Mouse (Mus musculus) spleen, postnatal 36 days (tissue): ENCODE measurements around the gene Usp8.

Source experiments
- DNase-seq, 2 experiments: peaks; one replicate each; pipeline ENCODE4 v3.0.0; 2022; ENCODE audit warnings: low spot score in 2 of 2, mixed read lengths in 1 of 2

Usp8 gene

DNA sequence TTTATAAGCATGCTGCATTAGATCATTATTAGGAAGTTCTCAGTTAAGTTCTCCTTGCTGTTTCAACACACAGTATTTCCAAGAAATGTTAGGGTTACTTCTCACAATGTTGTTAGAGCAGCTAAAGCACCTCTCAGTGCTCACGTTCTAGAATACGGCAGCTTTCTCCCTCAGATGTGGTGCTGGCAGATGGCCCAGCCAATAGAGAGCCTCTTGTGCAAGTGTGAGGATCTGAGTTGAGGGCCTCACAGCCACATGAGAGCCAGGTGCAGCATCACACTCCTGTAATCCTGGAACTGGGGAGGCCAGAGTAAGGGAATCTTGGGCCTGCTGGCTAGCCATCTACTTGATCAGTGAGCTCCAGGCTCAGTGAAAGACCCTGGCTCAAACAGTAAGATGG lies 33.2 kb downstream of the Usp8 start:
- DNase-seq: no peak

DNA sequence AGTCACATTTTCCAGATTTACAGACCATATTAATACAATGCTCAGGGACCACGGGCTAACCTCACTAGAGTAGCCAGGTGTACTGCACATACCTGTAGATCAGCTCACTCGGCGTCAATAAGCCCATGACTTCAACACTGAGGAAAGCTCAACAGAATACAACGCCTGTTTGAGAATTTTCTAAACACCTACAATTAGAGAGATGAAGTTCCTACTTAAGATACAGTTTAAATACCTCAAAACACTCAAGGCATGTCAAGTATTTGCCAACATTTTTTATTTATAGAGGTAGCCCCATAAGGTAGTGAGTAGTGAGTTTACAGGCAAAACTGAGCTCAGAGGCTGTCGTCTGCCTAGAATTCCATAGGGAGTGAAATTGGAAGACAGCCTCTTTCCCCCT lies 36.3 kb downstream of the Usp8 start:
- no peak for DNase-seq

DNA sequence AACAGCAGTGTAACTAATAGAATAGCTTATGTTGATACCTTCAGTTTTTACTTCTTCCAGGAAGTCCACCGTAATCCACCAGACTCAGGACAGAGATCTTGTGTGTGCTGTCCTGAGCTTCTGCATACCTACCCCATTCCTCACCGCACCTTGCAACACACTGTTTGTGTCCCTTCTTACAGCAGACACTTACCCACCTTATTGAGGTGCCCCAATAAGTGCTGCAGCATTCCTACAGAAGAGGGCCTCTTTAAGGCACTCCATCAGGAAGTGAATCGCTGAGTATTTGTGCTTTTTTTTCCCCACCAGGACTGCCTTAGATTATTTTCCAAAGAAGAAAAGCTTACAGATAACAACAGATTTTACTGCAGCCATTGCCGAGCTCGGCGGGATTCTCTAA lies 48.5 kb downstream of the Usp8 start:
- no peak for DNase-seq

DNA sequence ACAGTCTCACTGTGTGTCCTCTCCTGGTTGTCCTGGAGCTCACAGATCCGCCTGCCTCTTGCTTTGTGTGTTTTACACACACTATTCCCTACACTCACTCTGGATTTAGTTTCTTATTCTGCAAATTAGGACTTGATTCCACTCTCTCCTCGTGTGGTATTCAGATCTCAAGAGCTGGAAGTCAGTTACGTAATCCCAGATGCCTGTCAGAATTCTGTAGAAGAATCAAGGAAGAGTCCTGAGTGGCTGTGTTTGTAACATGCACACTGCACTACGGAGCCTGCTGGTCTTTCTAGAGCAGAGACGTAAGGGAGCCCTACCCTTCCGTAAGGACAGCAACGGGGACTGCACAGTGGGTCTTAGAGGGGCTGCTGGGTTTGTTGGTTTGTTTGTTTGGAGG lies 52.2 kb downstream of the Usp8 start:
- no peak for DNase-seq

DNA sequence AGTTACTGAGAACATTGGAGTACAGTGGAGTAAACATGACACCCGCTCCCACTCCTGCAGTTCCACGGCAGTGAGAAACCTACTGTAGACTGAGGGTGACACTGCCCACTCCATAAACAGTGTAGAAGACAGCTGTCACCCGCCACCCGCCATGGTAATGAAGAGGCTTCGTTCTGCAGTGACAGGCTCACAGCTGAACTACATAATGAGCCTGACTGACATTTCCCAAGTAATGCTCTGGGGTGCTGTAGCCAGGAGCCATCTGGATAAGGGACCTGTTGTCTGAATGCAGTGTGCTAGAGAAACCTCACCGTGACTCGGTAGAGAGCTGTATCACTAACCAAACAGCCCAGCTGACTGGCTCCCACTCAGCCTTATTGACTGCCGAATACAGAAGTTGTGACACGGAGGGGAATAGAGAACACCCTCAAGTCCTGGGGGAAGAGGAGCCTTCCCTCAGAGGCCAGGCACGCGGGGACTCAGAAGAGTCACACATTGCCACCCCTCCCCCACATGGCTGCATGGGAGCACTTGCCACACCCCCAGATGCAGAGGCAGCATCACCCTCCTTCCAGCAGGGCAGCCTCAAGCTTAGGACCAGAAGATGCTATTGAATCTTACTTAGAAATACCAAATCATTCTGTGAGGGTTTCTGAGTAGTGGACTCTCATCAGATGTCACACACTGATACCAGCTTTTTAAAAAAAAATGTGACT lies 58.9 kb downstream of the Usp8 start:
- DNase-seq: no peak

DNA sequence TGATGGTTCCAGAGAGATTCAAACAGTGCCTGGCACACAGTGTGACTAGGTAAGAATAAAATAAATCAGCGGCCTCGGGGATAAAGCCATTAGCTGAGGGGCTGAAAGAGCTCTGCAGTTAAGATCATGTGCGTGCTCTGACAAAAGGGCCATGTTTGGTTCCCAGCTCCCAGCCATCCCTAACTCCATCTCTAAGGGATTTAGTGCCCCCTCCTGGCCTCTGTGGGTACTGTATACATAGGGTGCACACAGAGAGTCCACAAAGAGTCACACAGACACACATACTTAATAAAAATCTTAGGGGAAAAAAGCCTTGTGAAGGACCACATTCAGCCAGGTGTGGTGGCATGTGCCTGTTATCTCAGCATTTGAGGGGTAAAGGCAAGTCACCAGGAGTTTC lies 60.5 kb downstream of the Usp8 start:
- DNase-seq: no peak

DNA sequence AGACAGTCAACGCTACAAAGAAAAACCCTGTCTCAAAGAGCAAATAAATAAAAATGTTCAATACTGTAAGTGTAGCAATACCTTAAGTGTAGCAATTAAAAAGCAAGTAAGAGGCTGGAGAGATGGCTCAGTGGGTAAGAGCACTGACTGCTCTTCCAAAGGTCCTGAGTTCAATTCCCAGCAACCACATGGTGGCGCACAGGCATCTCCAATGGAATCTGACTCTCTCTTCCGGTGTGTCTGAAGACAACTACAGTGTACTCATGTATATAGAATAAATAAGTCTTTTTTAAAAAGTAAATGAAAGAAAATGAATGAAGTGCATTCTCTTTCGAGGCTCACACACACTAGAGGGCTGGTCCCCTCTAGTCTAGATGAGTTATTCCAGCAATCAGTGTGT lies 61.1 kb downstream of the Usp8 start:
- no peak for DNase-seq

DNA sequence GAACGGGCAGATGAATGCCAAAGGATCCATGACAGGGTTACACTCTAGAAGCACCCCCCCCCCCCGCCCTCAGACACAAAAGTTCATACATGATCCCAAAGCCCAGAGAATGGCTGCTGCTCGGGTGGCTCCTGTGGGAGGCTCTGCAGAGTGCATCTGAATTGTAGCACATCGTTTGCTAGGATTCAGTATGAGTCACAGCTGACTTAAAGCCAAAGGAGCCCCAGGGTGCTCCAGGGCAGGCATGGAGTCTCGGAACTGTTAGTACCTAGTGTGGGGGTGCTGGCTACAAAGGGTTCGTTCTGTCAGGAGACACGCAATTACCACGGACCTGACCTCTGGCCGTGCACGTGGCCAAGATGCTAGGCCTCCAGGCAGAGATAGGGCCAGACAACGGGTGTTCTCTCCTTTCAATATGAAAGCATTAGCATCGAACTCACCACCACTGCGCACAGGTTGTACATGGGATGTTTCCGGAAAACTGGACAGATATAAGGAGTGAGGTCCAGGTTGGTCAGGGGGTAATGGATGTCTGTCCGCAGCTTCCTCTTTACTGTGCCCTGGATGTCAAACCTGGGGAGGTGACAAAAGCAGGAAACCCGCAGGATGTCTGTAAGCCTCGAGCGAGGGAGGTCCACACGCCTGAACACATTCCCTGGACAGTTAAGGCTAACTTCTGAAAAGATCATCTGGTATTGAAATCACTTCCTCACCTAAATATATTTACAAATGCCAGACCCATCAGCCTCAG lies 62.5 kb downstream of the Usp8 start:
- no peak for DNase-seq

DNA sequence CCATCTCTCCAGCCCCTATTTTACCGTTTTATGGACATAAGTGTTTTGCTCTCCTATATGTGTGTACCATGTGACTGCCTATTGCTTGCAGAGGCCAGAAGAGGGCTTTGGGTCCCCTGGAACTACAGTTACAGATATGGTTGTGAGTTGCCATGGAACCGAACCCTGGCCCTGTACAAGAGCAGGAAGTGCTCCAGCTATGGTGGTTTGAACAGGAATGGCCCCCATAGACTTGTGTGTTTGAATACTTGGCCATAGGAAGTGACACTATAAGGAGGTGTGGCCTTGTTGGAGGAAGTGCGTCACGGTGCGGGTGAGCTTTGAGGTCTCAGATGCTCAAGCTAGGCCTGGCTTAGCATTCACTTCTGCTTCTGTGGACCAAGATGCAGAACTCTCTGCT lies 65.1 kb downstream of the Usp8 start:
- no peak for DNase-seq

DNA sequence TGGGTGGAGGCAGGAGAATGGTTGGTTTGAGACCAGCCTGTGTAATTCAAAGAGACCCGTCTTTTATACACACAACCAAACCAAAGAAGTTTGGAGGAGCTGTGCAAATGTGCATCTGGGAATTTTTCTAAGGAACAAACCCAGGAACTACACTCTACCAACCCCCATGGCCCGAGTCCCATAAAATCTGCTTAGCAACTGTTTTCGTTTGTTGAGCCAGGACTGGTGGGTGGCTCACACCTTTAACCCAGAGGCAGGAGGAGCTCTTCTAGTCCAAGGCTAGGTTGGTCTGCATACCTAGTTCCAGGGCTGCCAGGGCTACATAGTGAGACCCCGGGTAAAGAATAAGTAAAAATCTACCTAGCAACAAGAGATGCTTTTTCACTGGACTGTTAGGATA lies 68.8 kb downstream of the Usp8 start:
- no peak for DNase-seq

DNA sequence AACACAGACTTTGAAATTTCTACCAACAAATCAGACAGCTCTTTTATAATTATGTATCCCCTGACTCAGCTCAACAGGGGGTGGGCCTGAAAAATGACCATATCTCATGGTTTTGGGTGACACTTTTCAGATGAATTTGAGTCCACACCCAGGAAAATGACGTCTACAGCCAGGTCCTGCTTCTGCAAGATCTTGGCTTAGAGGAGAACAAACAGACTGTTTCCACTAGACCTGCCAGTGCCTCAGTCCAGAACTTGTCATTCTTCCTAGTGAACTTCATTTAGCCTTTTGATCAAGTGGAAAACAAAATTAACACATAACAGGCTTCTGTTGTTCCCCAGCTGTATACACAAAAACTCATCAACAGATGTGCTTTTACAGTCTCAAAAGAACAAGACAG lies 69.3 kb downstream of the Usp8 start:
- DNase-seq: no peak

DNA sequence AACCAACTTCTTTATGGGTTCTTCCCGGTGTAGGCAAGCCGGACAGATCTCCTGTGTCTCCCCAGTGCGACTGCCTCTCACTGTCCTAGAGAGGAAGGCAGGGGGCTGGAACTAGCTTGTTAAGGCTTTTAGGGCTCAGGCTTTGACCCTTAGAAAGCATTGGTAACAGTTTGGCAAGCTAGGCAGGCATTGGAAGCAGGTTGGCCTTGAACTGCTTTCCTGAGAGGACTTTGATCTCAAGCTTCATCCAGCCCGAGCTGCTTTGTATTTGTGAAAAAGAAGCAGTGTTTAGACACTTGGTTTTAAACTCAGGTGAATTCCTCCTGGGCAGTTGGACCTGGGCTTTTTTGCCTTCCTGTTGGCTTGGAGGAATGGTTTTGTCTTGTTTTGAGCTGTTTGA lies 71.7 kb downstream of the Usp8 start:
- DNase-seq: no peak

DNA sequence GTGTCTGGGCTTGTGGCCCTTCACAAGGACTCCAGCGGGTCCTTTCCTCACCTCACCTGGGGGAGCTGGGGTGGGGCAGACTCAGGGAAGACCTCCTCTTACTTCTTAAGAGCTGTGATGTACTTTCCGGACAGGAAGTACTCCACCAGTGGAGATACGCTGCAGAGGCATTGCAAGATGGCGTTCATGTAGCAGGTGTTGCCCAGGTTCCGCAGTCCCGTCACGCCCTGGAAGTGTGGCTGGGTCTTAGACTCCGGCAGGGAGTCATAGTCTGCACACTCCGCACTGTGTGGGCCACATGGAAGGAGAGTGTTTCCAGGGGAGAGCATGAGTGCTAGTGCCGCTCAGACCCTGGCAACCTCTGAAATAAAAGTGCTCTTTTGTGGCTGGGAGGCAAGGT lies 73.2 kb downstream of the Usp8 start:
- no peak for DNase-seq

DNA sequence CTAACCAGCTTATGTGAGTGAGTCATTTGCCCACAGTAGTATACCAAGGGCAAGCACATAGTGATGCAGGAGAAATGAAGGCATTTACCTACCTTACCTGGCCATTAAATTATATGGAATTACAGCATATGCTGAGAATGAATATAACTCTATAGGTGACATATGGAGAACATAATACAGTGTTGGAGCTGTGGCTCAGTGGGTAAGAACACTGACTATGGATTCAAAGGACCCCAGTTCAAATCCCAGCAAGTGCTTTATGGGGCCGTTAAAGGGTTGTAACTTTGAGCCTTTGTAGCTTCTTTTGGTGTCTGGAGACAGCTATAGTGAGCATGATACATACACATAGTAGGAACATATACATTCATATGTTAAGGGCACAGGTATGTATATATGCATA lies 74.3 kb downstream of the Usp8 start:
- no peak for DNase-seq

DNA sequence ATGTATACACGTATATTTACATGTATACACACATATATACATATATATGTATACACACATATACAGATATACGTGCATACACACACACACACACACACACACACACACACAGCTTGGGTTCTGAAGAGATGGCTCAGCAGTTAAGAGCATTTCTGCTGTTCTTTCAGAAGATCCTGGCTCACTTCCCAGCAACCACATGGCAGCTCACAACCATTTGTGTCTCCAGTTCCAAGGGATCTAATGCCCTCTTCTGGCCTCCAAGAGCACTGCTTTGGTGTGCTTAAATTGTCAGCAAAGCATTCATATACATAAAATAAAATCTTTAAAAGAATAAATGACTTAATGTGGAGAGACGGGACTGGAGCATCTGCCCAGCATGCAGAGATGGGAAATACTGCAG lies 75.3 kb downstream of the Usp8 start:
- peak in 1 of 2 experiments; percentile 11 for DNase-seq

DNA sequence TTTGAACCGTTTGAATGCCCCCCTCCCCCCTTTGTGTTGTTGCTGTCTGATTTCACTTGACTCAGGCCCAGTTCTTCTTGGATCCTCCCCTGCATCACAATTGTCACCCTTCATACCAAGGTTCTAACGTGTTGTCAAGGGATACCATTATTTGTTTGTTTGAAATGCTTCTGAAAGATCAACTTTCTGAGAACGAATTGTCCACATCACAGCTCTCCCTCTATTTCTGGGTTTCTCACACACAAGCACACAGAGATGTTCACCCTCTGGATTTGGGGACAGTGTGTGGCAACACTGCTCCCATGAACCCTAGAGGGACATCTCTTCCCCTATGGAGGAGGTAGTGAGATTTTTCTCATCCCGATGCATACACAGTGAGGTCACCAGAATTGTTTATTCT lies 76.2 kb downstream of the Usp8 start, which contains the start of gene Usp50:
Usp50 (minus strand) TSS at position 101 of the 400 bp plus-strand sequence.
- DNase-seq: no peak

DNA sequence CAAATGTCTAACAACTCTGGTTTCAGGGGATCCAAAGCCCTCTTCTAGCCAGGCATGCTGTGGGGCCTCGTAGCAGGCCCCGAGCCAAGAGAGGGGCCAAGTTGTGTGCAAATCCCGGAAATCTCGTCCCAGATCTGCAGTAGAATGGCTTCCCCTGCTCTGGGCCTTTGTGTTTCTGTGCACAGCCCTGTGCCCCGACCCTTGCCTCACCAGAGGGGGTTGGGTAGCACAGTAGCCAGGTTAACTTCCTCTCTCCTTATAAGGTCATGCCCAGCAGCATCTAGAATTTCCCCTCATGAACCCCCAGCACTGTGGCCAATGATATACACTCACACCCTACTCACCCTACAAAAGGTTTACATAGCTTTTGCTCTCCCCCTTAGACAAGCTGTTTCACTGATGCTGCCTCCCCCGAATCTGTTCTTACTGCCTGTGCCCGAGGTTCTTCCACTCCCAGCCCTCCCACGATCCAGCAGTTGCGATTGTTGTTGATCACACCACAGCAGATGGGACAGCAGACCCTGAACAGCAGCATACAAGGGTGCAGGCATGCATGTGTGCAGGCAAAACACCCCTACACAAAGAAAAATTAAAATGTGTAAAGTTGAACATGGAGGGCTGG lies 80.7 kb downstream of the Usp8 start:
- no peak for DNase-seq

DNA sequence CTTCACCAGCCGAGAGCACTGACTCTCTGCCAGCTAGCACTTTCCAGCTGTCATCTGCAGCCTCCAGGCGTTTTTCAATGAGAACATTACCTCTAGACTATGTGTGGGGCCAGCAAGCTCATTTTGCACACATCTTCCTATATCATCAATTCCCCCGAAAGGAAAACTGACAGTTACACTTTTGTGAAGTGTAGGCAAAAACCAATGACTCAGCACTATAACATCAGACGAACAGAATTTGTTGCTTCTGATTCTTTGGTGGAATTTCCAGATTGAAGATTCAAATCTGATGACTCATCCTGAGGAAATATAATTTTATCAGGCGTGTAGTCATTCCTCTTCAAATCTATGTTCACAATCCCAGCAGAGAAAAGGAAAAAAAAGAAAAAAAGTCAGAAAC lies 85.5 kb downstream of the Usp8 start:
- DNase-seq: no peak

DNA sequence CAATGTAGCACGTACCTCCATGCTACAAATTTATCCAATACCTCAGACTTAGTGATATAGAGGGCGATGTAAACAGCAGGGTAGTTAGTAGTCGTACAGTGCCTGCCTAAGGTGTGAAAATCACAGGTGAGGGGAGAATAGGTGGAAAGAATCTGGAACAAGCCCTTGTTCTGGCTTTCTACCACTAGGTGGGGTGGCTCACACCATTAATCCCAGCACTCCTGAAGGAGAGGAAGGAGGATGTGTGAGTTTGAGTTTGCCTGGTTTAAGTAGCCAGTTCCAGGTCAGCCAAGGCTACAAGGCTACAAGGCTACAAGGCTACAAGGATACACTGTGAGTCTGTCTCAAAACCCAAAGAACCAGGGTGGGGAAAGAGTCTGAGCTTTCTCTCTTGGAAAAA lies 88.6 kb downstream of the Usp8 start:
- no peak for DNase-seq

DNA sequence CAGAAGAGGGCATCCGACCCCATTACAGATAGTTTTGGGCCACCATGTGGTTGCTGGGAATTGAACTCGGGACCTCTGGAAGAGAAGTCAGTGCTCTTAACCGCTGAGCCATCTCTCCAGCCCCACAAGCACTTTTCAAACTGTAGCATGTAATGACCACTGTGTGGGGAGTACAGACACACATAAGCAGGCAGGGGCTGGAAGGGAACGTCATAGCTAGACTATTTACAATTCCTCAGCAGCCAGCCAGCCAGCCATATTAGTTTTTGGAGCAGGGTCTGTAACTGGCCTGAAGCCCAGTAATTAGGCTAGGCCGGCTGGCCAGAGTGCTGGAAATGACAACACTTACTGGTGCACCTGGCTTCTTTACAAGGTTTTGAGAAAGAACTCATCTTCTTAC lies 91.3 kb downstream of the Usp8 start:
- no peak for DNase-seq

DNA sequence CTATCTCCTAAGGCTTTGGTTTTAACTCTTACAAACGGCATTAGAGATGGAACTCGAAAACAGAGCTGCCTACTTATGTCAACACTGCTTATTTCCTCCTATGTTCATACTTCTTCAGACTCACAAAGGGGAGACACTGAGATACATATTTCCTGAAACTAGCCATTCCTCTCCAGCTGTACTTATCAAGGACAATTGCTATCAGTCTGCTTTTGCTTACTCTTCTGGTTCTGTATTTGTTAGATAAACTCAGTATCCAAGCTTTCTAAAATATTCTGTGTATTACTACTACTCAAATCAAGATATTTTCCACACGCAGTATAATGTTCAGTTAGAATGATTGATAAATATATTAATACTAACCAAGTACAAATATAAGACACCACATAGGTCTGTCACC lies 94.9 kb downstream of the Usp8 start:
- no peak for DNase-seq
